In genomic region chr1:93949087-93949486, GRCm38 (mm10) we compare ENCODE assay signal across 13 mouse cellular contexts. TPM values are rescaled to one million over a fixed set of nuclear protein-coding genes. Genes with fewer than 3 reads are reported as not detected.
A peak's percentile ranks its signal among the peaks of the same experiment; 100 is the strongest.
DNase-seq lines count a peak whose midpoint lies in the region; ATAC-seq and TF ChIP-seq lines count a peak whose summit lies in the region.
"Not testable (repeated sequence)": the region's sequence is repeated elsewhere in the genome, so short reads cannot be mapped to it uniquely, and the experiment has no call there.
"Had no signal": no experiment of that assay in that cellular context is flagged by ENCODE, and none has a peak within 500 bp of the region (broad histone marks: within the 10 kb centered on the region; RNA-seq: fewer than 3 reads in every experiment).

No protein-coding gene starts in this region.

- H3K4me1 ChIP-seq in forebrain, embryonic 15.5 days; heart, embryonic 15.5 days (replicated peaks); intestine, embryonic 14.5 days (replicated peaks; ENCODE audit: control insufficient read depth, insufficient read depth, low read length); lung, embryonic 14.5 days (ENCODE audit: insufficient read depth); midbrain, embryonic 12.5 days; stomach, embryonic 15.5 days: not testable (repeated sequence)

- H3K4me3 ChIP-seq in forebrain, embryonic 15.5 days; heart, embryonic 15.5 days; intestine, embryonic 14.5 days (ENCODE audit: low read depth, low read length); lung, embryonic 14.5 days (ENCODE audit: low read depth, low read length); midbrain, embryonic 12.5 days; stomach, embryonic 15.5 days (replicated peaks): not testable (repeated sequence)

- not testable (repeated sequence) for H3K27me3 ChIP-seq in forebrain, embryonic 15.5 days; heart, embryonic 15.5 days; intestine, embryonic 14.5 days (replicated peaks; ENCODE audit: control insufficient read depth, insufficient read depth, low read length); lung, embryonic 14.5 days (ENCODE audit: insufficient read depth, low read length); midbrain, embryonic 12.5 days; stomach, embryonic 15.5 days (replicated peaks)

- H3K9me3 ChIP-seq in forebrain, embryonic 15.5 days; heart, embryonic 15.5 days (replicated peaks); intestine, embryonic 14.5 days (ENCODE audit: control insufficient read depth, low read length); lung, embryonic 14.5 days (ENCODE audit: low read depth, low read length); midbrain, embryonic 12.5 days; stomach, embryonic 15.5 days: not testable (repeated sequence)

- H3K36me3 ChIP-seq in forebrain, embryonic 15.5 days; heart, embryonic 15.5 days; intestine, embryonic 14.5 days (ENCODE audit: control insufficient read depth, insufficient read depth, low read length); lung, embryonic 14.5 days (ENCODE audit: insufficient read depth); midbrain, embryonic 12.5 days; stomach, embryonic 15.5 days: not testable (repeated sequence)

- not testable (repeated sequence) for H3K4me2 ChIP-seq in forebrain, embryonic 15.5 days (replicated peaks); heart, embryonic 15.5 days; intestine, embryonic 14.5 days (ENCODE audit: low read length); lung, embryonic 14.5 days; midbrain, embryonic 12.5 days (replicated peaks); stomach, embryonic 15.5 days

- WGBS in forebrain, embryonic 15.5 days: no CpG with 5 or more reads among the region's 11 CpGs
- WGBS in heart, embryonic 15.5 days: no CpG with 5 or more reads among the region's 11 CpGs
- no CpG with 5 or more reads among the region's 11 CpGs for WGBS in intestine, embryonic 14.5 days
- no CpG with 5 or more reads among the region's 11 CpGs for WGBS in lung, embryonic 14.5 days
- no CpG with 5 or more reads among the region's 11 CpGs for WGBS in midbrain, embryonic 12.5 days
- WGBS in stomach, embryonic 15.5 days: no CpG with 5 or more reads among the region's 11 CpGs

- TF ChIP-seq CTCF in lung, embryonic 14.5 days (IDR thresholded peaks at IDR 0.05; ENCODE audit: low read depth): not testable (repeated sequence)

- not testable (repeated sequence) for H3K27ac ChIP-seq in forebrain, embryonic 15.5 days (replicated peaks); heart, embryonic 15.5 days; intestine, embryonic 14.5 days (ENCODE audit: low read depth); lung, embryonic 14.5 days (ENCODE audit: low read depth); midbrain, embryonic 12.5 days (replicated peaks); stomach, embryonic 15.5 days

- 0 out of 2 replicates have a peak, but pooled peaks have one; percentile 48 for ATAC-seq in forebrain, embryonic 15.5 days (replicated peaks)
- ATAC-seq in heart, embryonic 15.5 days (replicated peaks; ENCODE audit: insufficient number of reproducible peaks, insufficient read depth, low FRiP score, low read depth): peak; percentile 73
- ATAC-seq in intestine, embryonic 14.5 days (replicated peaks; ENCODE audit: low FRiP score, low TSS enrichment, low read depth): 0 out of 2 replicates have a peak, but pooled peaks have one; percentile 15
- ATAC-seq in lung, embryonic 14.5 days (ENCODE audit: insufficient read depth): peak; percentile 35; the same call in 1 of the 2 replicates
- peak; percentile 69; the same call in 1 of the 2 replicates for ATAC-seq in midbrain, embryonic 12.5 days (ENCODE audit: low FRiP score, low read depth)
- peak; percentile 60; the same call in 1 of the 2 replicates for ATAC-seq in stomach, embryonic 15.5 days (ENCODE audit: insufficient read depth, low FRiP score, low read depth)

- H3K9ac ChIP-seq in forebrain, embryonic 15.5 days (replicated peaks); heart, embryonic 15.5 days; intestine, embryonic 14.5 days (ENCODE audit: low read length); lung, embryonic 14.5 days; midbrain, embryonic 12.5 days (replicated peaks); stomach, embryonic 15.5 days: not testable (repeated sequence)

- DNase-seq in intestine, embryonic 14.5 days (ENCODE audit: low spot score); lung, embryonic 14.5 days: not testable (repeated sequence)

RNA-seq across cellular contexts. Expression of gene Gal3st2b, which starts 31.0 kb away (rescaled TPM):
- not detected in 2 replicates for polyA plus RNA-seq in forebrain, embryonic 15.5 days (2015; fragmentation: Nextera tagmentation; extraction: Ambion mirVana)
- not detected in 2 replicates for polyA plus RNA-seq in heart, embryonic 15.5 days (2015; fragmentation: Nextera tagmentation; extraction: Ambion mirVana)
- not detected in 2 replicates for polyA plus RNA-seq in intestine, embryonic 14.5 days (2014; fragmentation: Nextera tagmentation; extraction: Ambion mirVana)
- not detected in 2 replicates for polyA plus RNA-seq in lung, embryonic 14.5 days (2014; fragmentation: Nextera tagmentation; extraction: Ambion mirVana)
- polyA plus RNA-seq in midbrain, embryonic 12.5 days (2016; fragmentation: Nextera tagmentation; extraction: Ambion mirVana): not detected in 2 replicates
- polyA plus RNA-seq in stomach, embryonic 15.5 days (2015; fragmentation: Nextera tagmentation; extraction: Ambion mirVana): 0.08 TPM in 1 of 2 replicates, not detected in the other
- polyA plus RNA-seq: embryonic facial prominence, embryonic 13.5 days; heart, embryonic 10.5 days; hindbrain, embryonic 10.5 days; hindbrain, embryonic 15.5 days had no signal

RNA-seq across cellular contexts. Expression of gene Gal3st2c, which starts 41.2 kb away (rescaled TPM):
- not detected in 2 replicates for polyA plus RNA-seq in forebrain, embryonic 15.5 days (2015; fragmentation: Nextera tagmentation; extraction: Ambion mirVana)
- 0.01 and 0.04 TPM in 2 replicates for polyA plus RNA-seq in heart, embryonic 15.5 days (2015; fragmentation: Nextera tagmentation; extraction: Ambion mirVana)
- 0.03 TPM in 1 of 2 replicates, not detected in the other for polyA plus RNA-seq in intestine, embryonic 14.5 days (2014; fragmentation: Nextera tagmentation; extraction: Ambion mirVana)
- polyA plus RNA-seq in lung, embryonic 14.5 days (2014; fragmentation: Nextera tagmentation; extraction: Ambion mirVana): not detected in 2 replicates
- not detected in 2 replicates for polyA plus RNA-seq in midbrain, embryonic 12.5 days (2016; fragmentation: Nextera tagmentation; extraction: Ambion mirVana)
- polyA plus RNA-seq in stomach, embryonic 15.5 days (2015; fragmentation: Nextera tagmentation; extraction: Ambion mirVana): not detected in 2 replicates
- polyA plus RNA-seq: adrenal gland, adult 2 months; embryonic facial prominence, embryonic 13.5 days; forebrain, embryonic 16.5 days; frontal cortex, adult 2 months; heart, embryonic 10.5 days; hindbrain, embryonic 10.5 days; hindbrain, embryonic 15.5 days had no signal

Comparison
In these comparisons a context has a peak if more than half of its experiments do, and no peak if none do; other contexts are left out.
1. ATAC-seq: peak in every context shown above with its lines; median percentile 73 in heart, embryonic 15.5 days; 69 in midbrain, embryonic 12.5 days; 60 in stomach, embryonic 15.5 days; 48 in forebrain, embryonic 15.5 days; 35 in lung, embryonic 14.5 days; 15 in intestine, embryonic 14.5 days.